Mouse (Mus musculus): ENCODE measurements at regions not wholly inside any gene's neighbourhood (a gene's known extent, or its start where the extent isn't known, plus 50 kb on each side); places are given as distances from the start of the nearest gene placed in this dataset.

DNA sequence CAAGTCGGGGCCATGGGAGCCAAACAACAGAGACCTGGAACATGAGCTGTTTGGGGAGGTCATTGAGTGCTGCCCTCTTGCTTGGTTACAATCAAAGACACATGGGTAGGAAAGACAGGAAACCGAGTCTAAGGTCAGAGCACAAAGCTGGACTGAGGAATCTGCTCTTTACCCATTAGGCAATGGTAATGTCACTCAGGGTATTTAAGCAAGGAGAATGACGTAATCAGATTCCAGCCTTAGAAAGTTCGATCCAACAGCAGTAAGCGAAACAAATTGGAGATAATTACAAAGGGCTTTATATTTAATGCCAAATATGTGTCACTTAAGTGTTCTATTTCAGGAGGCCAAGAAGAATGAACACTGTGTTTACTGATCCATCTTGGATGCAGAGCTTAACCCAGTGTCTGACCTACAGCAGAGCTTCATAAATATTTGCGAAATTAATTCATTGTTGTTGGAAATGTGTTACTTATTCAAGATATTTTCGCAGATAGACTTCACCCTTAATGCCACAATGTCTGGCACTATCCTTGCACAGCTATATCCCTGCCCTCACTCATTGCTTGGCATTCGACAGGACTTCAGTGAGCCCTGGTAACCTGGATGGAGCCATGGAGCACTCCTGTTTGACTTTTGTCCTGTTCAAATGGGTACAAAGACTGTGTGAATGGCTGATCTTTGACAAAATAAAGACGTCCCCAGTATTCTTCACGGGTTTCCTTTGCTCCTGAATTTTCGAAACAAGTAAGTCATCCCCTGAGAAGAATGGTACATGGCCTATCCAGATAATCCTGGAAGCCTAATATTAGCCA lies 56.2 kb upstream of the Ptgfr start:
- no peaks in the 10 kb centered on the region for H3K27me3 ChIP-seq (ENCODE audit: control insufficient read depth, insufficient read depth, low read length)
- no peaks in the 10 kb centered on the region for H3K36me3 ChIP-seq (replicated peaks; ENCODE audit: control insufficient read depth, insufficient read depth, low read depth)
- ATAC-seq (ENCODE audit: insufficient read depth) (no peak), DNase-seq (ENCODE audit: low read depth in 3 of 3, low spot score in 3 of 3) (no peak)
- H3K9me3 ChIP-seq (ENCODE audit: control insufficient read depth, low read length): no peaks in the 10 kb centered on the region
- H3K4me2 ChIP-seq (ENCODE audit: low read depth): no peak overlapping the region
- TF ChIP-seq EP300 (IDR thresholded peaks at IDR 0.05; ENCODE audit: low read depth) (no peak), CTCF (IDR thresholded peaks at IDR 0.05; ENCODE audit: low read depth) (no peak)
- H3K4me3 ChIP-seq (ENCODE audit: insufficient read depth in 1 of 2, low read depth in 2 of 2, low read length in 2 of 2): no peak overlapping the region
- H3K9ac ChIP-seq (replicated peaks): no peak overlapping the region
- no peak overlapping the region for H3K27ac ChIP-seq
- WGBS (ENCODE audit: insufficient replicate concordance): 65% methylated on average over 11 of the region's 11 CpGs
- no peaks in the 10 kb centered on the region for H3K4me1 ChIP-seq (replicated peaks; ENCODE audit: control insufficient read depth in 2 of 2, insufficient read depth in 2 of 2, low read length in 1 of 2)

DNA sequence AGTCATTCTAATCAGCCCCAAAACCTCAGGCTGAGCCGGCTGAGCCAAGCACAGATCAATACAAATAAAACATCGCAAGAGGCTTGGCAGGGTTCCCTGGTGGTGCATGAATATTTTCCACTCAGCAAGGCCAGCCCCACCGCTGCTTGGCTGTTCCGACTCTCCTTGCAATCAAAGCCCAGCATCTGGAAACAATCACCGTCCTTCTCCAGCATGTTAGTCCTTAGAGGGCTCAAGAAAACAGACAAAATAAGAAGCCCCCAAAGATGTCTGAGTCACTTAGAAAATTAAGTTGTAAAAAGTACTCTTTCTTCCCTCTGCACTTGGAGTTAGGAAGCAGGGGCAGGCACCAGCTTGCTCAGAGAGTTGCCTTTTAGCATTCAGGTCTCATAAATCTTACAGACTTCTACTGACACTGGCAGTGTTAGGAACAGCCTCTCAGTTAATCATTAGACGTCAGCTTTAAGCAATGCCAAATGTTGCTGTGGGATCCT lies 54.4 kb upstream of the Ptgfr start:
- Histone ChIP-seq H3K9me3 (ENCODE audit: control insufficient read depth, low read length) (no peaks in the 10 kb centered on the region), H3K36me3 (replicated peaks; ENCODE audit: control insufficient read depth, insufficient read depth, low read depth) (no peaks in the 10 kb centered on the region), H3K4me2 (ENCODE audit: low read depth) (no peak overlapping the region), H3K4me3 (ENCODE audit: insufficient read depth in 1 of 2, low read depth in 2 of 2, low read length in 2 of 2) (no peak overlapping the region), H3K27me3 (ENCODE audit: control insufficient read depth, insufficient read depth, low read length) (no peaks in the 10 kb centered on the region), H3K4me1 (replicated peaks; ENCODE audit: control insufficient read depth in 2 of 2, insufficient read depth in 2 of 2, low read length in 1 of 2) (no peaks in the 10 kb centered on the region), H3K27ac (no peak overlapping the region), H3K9ac (replicated peaks) (no peak overlapping the region)
- ATAC-seq (ENCODE audit: insufficient read depth) (no peak), DNase-seq (ENCODE audit: low read depth in 3 of 3, low spot score in 3 of 3) (no peak)
- TF ChIP-seq CTCF (IDR thresholded peaks at IDR 0.05; ENCODE audit: low read depth) (no peak), EP300 (IDR thresholded peaks at IDR 0.05; ENCODE audit: low read depth) (no peak)
- WGBS (ENCODE audit: insufficient replicate concordance): 37% methylated on average over 6 of the region's 6 CpGs

DNA sequence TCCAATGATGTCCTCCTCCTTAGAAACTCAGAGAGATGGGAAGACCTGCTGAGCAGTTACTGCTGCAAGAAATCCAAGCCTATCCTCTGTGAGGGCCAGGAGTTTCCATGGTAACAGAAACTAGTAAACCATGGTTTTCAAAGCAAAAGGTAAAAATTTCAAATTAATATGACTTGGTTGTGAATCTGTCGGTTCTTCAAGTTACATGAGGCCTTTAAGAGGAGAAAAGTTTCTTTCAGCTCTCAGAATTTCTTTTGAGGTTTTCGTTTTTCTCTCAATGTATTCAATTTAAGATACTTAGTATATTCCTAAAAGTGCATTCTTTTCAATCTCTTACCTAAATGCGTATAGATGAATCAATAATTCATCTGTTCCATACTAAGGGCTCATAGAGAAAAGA lies 53.9 kb upstream of the Ptgfr start:
- 52% methylated on average over 3 of the region's 3 CpGs for WGBS (ENCODE audit: insufficient replicate concordance)
- TF ChIP-seq CTCF (IDR thresholded peaks at IDR 0.05; ENCODE audit: low read depth) (no peak), EP300 (IDR thresholded peaks at IDR 0.05; ENCODE audit: low read depth) (no peak)
- Histone ChIP-seq H3K27me3 (ENCODE audit: control insufficient read depth, insufficient read depth, low read length) (no peaks in the 10 kb centered on the region), H3K4me1 (replicated peaks; ENCODE audit: control insufficient read depth in 2 of 2, insufficient read depth in 2 of 2, low read length in 1 of 2) (no peaks in the 10 kb centered on the region), H3K9ac (replicated peaks) (no peak overlapping the region), H3K9me3 (ENCODE audit: control insufficient read depth, low read length) (no peaks in the 10 kb centered on the region), H3K4me2 (ENCODE audit: low read depth) (no peak overlapping the region), H3K4me3 (ENCODE audit: insufficient read depth in 1 of 2, low read depth in 2 of 2, low read length in 2 of 2) (no peak overlapping the region), H3K36me3 (replicated peaks; ENCODE audit: control insufficient read depth, insufficient read depth, low read depth) (no peaks in the 10 kb centered on the region), H3K27ac (no peak overlapping the region)
- no peak for DNase-seq (ENCODE audit: low read depth in 3 of 3, low spot score in 3 of 3)
- ATAC-seq (ENCODE audit: insufficient read depth): no peak

DNA sequence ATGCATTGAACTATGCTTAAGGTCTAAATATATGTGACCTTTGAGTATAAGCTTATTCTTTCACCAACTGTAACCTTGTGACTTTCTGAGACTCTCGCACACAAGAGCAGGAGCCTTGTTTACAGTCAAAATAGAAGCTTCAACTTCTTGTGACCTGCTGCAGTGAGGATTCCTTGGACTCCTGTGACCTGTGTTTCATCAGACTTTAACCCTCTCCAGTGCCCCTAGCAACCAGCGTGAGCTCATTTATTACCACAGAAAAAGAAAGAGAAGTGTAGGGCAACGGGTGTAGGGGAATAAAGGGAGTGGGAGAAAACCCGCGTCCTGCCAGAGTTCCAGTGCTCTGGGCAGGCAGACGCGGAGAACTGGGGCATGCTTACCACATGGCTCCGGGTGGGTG lies 52.3 kb upstream of the Ptgfr start:
- DNase-seq (ENCODE audit: low read depth in 3 of 3, low spot score in 3 of 3) (no peak), ATAC-seq (ENCODE audit: insufficient read depth) (no peak)
- no peaks in the 10 kb centered on the region for H3K27me3 ChIP-seq (ENCODE audit: control insufficient read depth, insufficient read depth, low read length)
- no peak overlapping the region for H3K4me2 ChIP-seq (ENCODE audit: low read depth)
- H3K4me3 ChIP-seq (ENCODE audit: insufficient read depth in 1 of 2, low read depth in 2 of 2, low read length in 2 of 2): no peak overlapping the region
- H3K9ac ChIP-seq (replicated peaks): no peak overlapping the region
- TF ChIP-seq CTCF (IDR thresholded peaks at IDR 0.05; ENCODE audit: low read depth) (no peak), EP300 (IDR thresholded peaks at IDR 0.05; ENCODE audit: low read depth) (no peak)
- H3K36me3 ChIP-seq (replicated peaks; ENCODE audit: control insufficient read depth, insufficient read depth, low read depth): no peaks in the 10 kb centered on the region
- WGBS (ENCODE audit: insufficient replicate concordance): 64% methylated on average over 8 of the region's 8 CpGs
- H3K9me3 ChIP-seq (ENCODE audit: control insufficient read depth, low read length): no peaks in the 10 kb centered on the region
- no peaks in the 10 kb centered on the region for H3K4me1 ChIP-seq (replicated peaks; ENCODE audit: control insufficient read depth in 2 of 2, insufficient read depth in 2 of 2, low read length in 1 of 2)
- no peak overlapping the region for H3K27ac ChIP-seq

All from liver, embryonic 14.5 days (tissue).